ENCODE assay signal across 9 mouse cellular contexts in genomic region chr12:3788421-3789051, GRCm38 (mm10). TPM values are rescaled to one million over a fixed set of nuclear protein-coding genes. Genes with fewer than 3 reads are reported as not detected.
DNase-seq lines count a peak whose midpoint lies in the region; ATAC-seq and TF ChIP-seq lines count a peak whose summit lies in the region.
"Had no signal": no experiment of that assay in that cellular context is flagged by ENCODE, and none has a peak within 500 bp of the region (broad histone marks: within the 10 kb centered on the region; RNA-seq: fewer than 3 reads in every experiment).

No protein-coding gene starts in this region.

- DNase-seq in gastrocnemius, postnatal 14 days: peak; percentile 20
- DNase-seq in gastrocnemius, adult 8-10 months (ENCODE audit: low spot score in 2 of 2): no peak
- DNase-seq in kidney, postnatal 36 days: peak; percentile 32 to 36
- DNase-seq in kidney, adult 11 months: no peak
- peak; percentile 71 for DNase-seq in brain, embryonic 14.5 days (ENCODE audit: low read depth)
- DNase-seq in limb, embryonic 14.5 days (ENCODE audit: low spot score): peak; percentile 27
- DNase-seq in ovary, postnatal 10 days (ENCODE audit: low spot score): no peak
- DNase-seq in thymus, postnatal 36 days: no peak

- TF ChIP-seq CTCF in brain, embryonic 14.5 days (IDR thresholded peaks at IDR 0.05; ENCODE audit: borderline replicate concordance, extremely low read depth, insufficient read depth, insufficient read length): no peak

- H3K4me2 ChIP-seq in limb, embryonic 14.5 days (replicated peaks; ENCODE audit: low read depth, low read length, severe bottlenecking): no peak overlapping the region

- no peak overlapping the region for H3K9ac ChIP-seq in limb, embryonic 14.5 days (ENCODE audit: low read depth, low read length, severe bottlenecking)

- no peak for TF ChIP-seq POLR2A in brain, embryonic 14.5 days (IDR thresholded peaks at IDR 0.05; ENCODE audit: borderline replicate concordance, extremely low read depth, insufficient read depth, insufficient read length, poor library complexity, severe bottlenecking)
- no peak for TF ChIP-seq POLR2A in limb, embryonic 14.5 days (IDR thresholded peaks at IDR 0.05; ENCODE audit: borderline replicate concordance, extremely low read depth, insufficient read depth, insufficient read length)

- ATAC-seq in limb, embryonic 14.5 days (ENCODE audit: low FRiP score, low read depth): no peak

- H3K4me3 ChIP-seq in limb, embryonic 14.5 days (replicated peaks; ENCODE audit: low read length): no peak overlapping the region
- H3K4me3 ChIP-seq: erythroblast, embryonic 14.5 days had no signal

- no peaks in the 10 kb centered on the region for H3K27me3 ChIP-seq in limb, embryonic 14.5 days (ENCODE audit: control insufficient read depth, insufficient read depth, low read length)

- intact Hi-C loops in gastrocnemius, postnatal 14 days (cut with DNase I; ENCODE audit: low total_unique reads): loop anchor here (5.0 kb wide), 1 partner anchor 91 kb away; no protein-coding TSS in a partner anchor

- H3K27ac ChIP-seq in limb, embryonic 14.5 days (replicated peaks; ENCODE audit: low read depth, low read length): no peak overlapping the region; the same call in 1 of the 2 replicates

- H3K9me3 ChIP-seq in limb, embryonic 14.5 days (ENCODE audit: control insufficient read depth, low read length): no peaks in the 10 kb centered on the region

- H3K4me1 ChIP-seq in limb, embryonic 14.5 days (ENCODE audit: control insufficient read depth, insufficient read depth, low read length): peaks cover 34% of the 10 kb centered on the region

- H3K36me3 ChIP-seq in limb, embryonic 14.5 days (ENCODE audit: control insufficient read depth, insufficient read depth, low read length): no peaks in the 10 kb centered on the region

- WGBS in limb, embryonic 14.5 days: 27% methylated on average over 5 of the region's 5 CpGs

RNA-seq across cellular contexts. Expression of gene Dnmt3a, which starts 17.3 kb away (rescaled TPM):
- 100 to 1,000 TPM; 119 to 137 TPM for total RNA-seq in gastrocnemius, postnatal 14 days (2021)
- total RNA-seq in gastrocnemius, adult 8-10 months (2022): 10 to 100 TPM; 43.3 to 60.4 (median 52.8) TPM
- polyA plus RNA-seq in brain, embryonic 14.5 days (2012; rRNA removed): 36.2 and 54.8 TPM in 2 replicates
- polyA plus RNA-seq in limb, embryonic 14.5 days (2012; rRNA removed): 48.7 and 53.1 TPM in 2 replicates
- polyA plus RNA-seq in limb, embryonic 14.5 days (2014; fragmentation: Nextera tagmentation; extraction: Ambion mirVana): 74.5 and 84.4 TPM in 2 replicates

Comparison
In these comparisons a context has a peak if more than half of its experiments do, and no peak if none do; other contexts are left out.
1. DNase-seq: peak in gastrocnemius, postnatal 14 days (single experiment), kidney, postnatal 36 days (2 of 2), brain, embryonic 14.5 days (single experiment) and limb, embryonic 14.5 days (single experiment); none in gastrocnemius, adult 8-10 months (0 of 2), kidney, adult 11 months (single experiment), ovary, postnatal 10 days (single experiment) and thymus, postnatal 36 days (0 of 2).